ENCODE assay signal across 19 mouse cellular contexts in the genomic region with DNA sequence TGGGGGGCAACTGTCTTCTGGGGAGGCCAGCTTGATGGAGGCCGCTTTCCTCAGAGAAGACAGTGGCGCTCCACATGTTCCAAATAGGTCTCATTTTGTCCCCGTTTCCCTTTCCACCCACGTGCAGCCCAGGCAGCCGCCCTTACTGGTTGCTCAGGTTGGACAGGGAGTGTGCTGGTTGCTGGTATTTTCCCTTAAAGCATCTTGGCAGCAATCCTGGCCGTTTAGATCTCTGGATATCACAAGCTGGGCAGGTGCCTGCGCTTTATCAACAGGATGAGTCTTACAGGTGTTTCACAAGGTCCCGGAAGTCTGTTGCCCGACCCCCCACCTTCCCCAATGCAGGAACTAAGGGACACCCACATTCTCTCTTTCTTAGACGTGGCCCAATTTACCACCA. TPM values are rescaled to one million over a fixed set of nuclear protein-coding genes. Genes with fewer than 3 reads are reported as not detected.
DNase-seq lines count a peak whose midpoint lies in the region; ATAC-seq lines count a peak whose summit lies in the region.
"Had no signal": no experiment of that assay in that cellular context is flagged by ENCODE, and none has a peak within 500 bp of the region (broad histone marks: within the 10 kb centered on the region; RNA-seq: fewer than 3 reads in every experiment).

No protein-coding gene starts in this region.

- no peaks in the 10 kb centered on the region for H3K9me3 ChIP-seq in embryonic facial prominence, embryonic 14.5 days (ENCODE audit: control insufficient read depth, low read length)
- H3K9me3 ChIP-seq in embryonic facial prominence, embryonic 10.5 days: no peaks in the 10 kb centered on the region
- H3K9me3 ChIP-seq in embryonic facial prominence, embryonic 15.5 days (replicated peaks): no peaks in the 10 kb centered on the region
- H3K9me3 ChIP-seq: heart, embryonic 10.5 days; limb, embryonic 15.5 days; neural tube, embryonic 13.5 days had no signal

- H3K36me3 ChIP-seq in embryonic facial prominence, embryonic 14.5 days (ENCODE audit: control insufficient read depth, insufficient read depth, low read length): no peaks in the 10 kb centered on the region
- H3K36me3 ChIP-seq in embryonic facial prominence, embryonic 10.5 days (replicated peaks): no peaks in the 10 kb centered on the region
- H3K36me3 ChIP-seq in embryonic facial prominence, embryonic 15.5 days: no peaks in the 10 kb centered on the region
- H3K36me3 ChIP-seq: heart, embryonic 10.5 days; limb, embryonic 15.5 days; neural tube, embryonic 13.5 days had no signal

- H3K9ac ChIP-seq in embryonic facial prominence, embryonic 14.5 days (ENCODE audit: low read depth, low read length): no peak overlapping the region
- no peak overlapping the region for H3K9ac ChIP-seq in embryonic facial prominence, embryonic 15.5 days
- H3K9ac ChIP-seq: hindbrain, embryonic 14.5 days; limb, embryonic 15.5 days; neural tube, embryonic 13.5 days had no signal

- WGBS in embryonic facial prominence, embryonic 14.5 days: 64% methylated on average over 10 of the region's 10 CpGs
- 67% methylated on average over 10 of the region's 10 CpGs for WGBS in embryonic facial prominence, embryonic 10.5 days
- WGBS in embryonic facial prominence, embryonic 15.5 days: 57% methylated on average over 10 of the region's 10 CpGs

- intact Hi-C loops in left cerebral cortex, postnatal 25 days (cut with DNase I): no loop called here

- no peak overlapping the region for H3K4me2 ChIP-seq in embryonic facial prominence, embryonic 14.5 days (ENCODE audit: low read depth, low read length)
- no peak overlapping the region for H3K4me2 ChIP-seq in embryonic facial prominence, embryonic 15.5 days (replicated peaks)
- H3K4me2 ChIP-seq: hindbrain, embryonic 14.5 days; limb, embryonic 15.5 days; neural tube, embryonic 13.5 days had no signal

- no peak overlapping the region for H3K27ac ChIP-seq in embryonic facial prominence, embryonic 14.5 days (replicated peaks; ENCODE audit: low read depth, low read length)
- no peak overlapping the region for H3K27ac ChIP-seq in embryonic facial prominence, embryonic 10.5 days (replicated peaks)
- H3K27ac ChIP-seq in embryonic facial prominence, embryonic 15.5 days (replicated peaks): 0 out of 2 replicates have a peak overlapping the region, but pooled peaks have one; percentile 48
- H3K27ac ChIP-seq: heart, embryonic 10.5 days; hindbrain, embryonic 14.5 days; neural tube, embryonic 13.5 days had no signal

- H3K27me3 ChIP-seq in embryonic facial prominence, embryonic 14.5 days (replicated peaks; ENCODE audit: control insufficient read depth, insufficient read depth, low read length): peaks cover 45% of the 10 kb centered on the region
- peaks cover 96% of the 10 kb centered on the region for H3K27me3 ChIP-seq in embryonic facial prominence, embryonic 10.5 days (replicated peaks; ENCODE audit: low read depth, poor library complexity, severe bottlenecking)
- H3K27me3 ChIP-seq in embryonic facial prominence, embryonic 15.5 days: peaks cover 39% of the 10 kb centered on the region

- peaks cover 6% of the 10 kb centered on the region for H3K4me1 ChIP-seq in embryonic facial prominence, embryonic 14.5 days (ENCODE audit: control insufficient read depth, insufficient read depth, low read length)
- peaks cover 20% of the 10 kb centered on the region for H3K4me1 ChIP-seq in embryonic facial prominence, embryonic 10.5 days
- H3K4me1 ChIP-seq in embryonic facial prominence, embryonic 15.5 days: peaks cover 31% of the 10 kb centered on the region

- DNase-seq in embryonic facial prominence, embryonic 14.5 days (ENCODE audit: low spot score): peak; percentile 68
- DNase-seq in embryonic facial prominence, embryonic 10.5 days (ENCODE audit: low spot score): no peak
- peak; percentile 37 to 38 for DNase-seq in kidney, adult 8-10 months
- DNase-seq in kidney, postnatal 36 days: peak; percentile 49 to 58
- no peak for DNase-seq in ovary, postnatal 36 days (ENCODE audit: low spot score)
- no peak for DNase-seq in left cerebral cortex, postnatal 25 days (ENCODE audit: low spot score in 2 of 2)
- DNase-seq: adrenal gland, adult 2 months; cerebellum, adult 11 months; cerebellum, postnatal 25 days; gastrocnemius, postnatal 25 days; heart, postnatal 14 days; right cerebral cortex, postnatal 14 days; thymus, adult 2 months had no signal

- no peak overlapping the region for H3K4me3 ChIP-seq in embryonic facial prominence, embryonic 14.5 days (ENCODE audit: low read depth, low read length)
- no peak overlapping the region for H3K4me3 ChIP-seq in embryonic facial prominence, embryonic 10.5 days
- H3K4me3 ChIP-seq in embryonic facial prominence, embryonic 15.5 days (replicated peaks): no peak overlapping the region
- H3K4me3 ChIP-seq: heart, embryonic 10.5 days; limb, embryonic 15.5 days; neural tube, embryonic 13.5 days had no signal

- ATAC-seq in embryonic facial prominence, embryonic 14.5 days (ENCODE audit: low read depth): peak; percentile 51
- 0 out of 2 replicates have a peak, but pooled peaks have one; percentile 44 for ATAC-seq in embryonic facial prominence, embryonic 15.5 days (ENCODE audit: insufficient number of reproducible peaks, low FRiP score, low TSS enrichment, low read depth)
- no peak for ATAC-seq in erythroid progenitor cell, adult 5-6 weeks (replicated peaks; ENCODE audit: low FRiP score, poor library complexity, severe bottlenecking)

RNA-seq across cellular contexts. Expression of a gene that starts 2.0 kb away (rescaled TPM):
- polyA plus RNA-seq in embryonic facial prominence, embryonic 14.5 days (2014; fragmentation: Nextera tagmentation; extraction: Ambion mirVana): 4.4 and 6.3 TPM in 2 replicates
- 3.4 and 3.7 TPM in 2 replicates for polyA plus RNA-seq in embryonic facial prominence, embryonic 10.5 days (2016; fragmentation: Nextera tagmentation; extraction: Ambion mirVana)
- polyA plus RNA-seq in embryonic facial prominence, embryonic 15.5 days (2015; fragmentation: Nextera tagmentation; extraction: Ambion mirVana): 7.2 and 7.8 TPM in 2 replicates
- total RNA-seq in erythroid progenitor cell, adult 5-6 weeks (2015; ENCODE audit: low replicate concordance): 0.36 TPM in 1 of 2 replicates, not detected in the other
- total RNA-seq in erythroid progenitor cell, adult 5-6 weeks (2017; ENCODE audit: low replicate concordance): 0.51 TPM in 1 of 2 replicates, not detected in the other
- 10 to 100 TPM; 72.2 to 84.2 TPM for total RNA-seq in left cerebral cortex, postnatal 25 days (2021)

RNA-seq across cellular contexts. Expression of a gene that starts 31.1 kb away (rescaled TPM):
- 42.0 and 42.1 TPM in 2 replicates for polyA plus RNA-seq in embryonic facial prominence, embryonic 14.5 days (2014; fragmentation: Nextera tagmentation; extraction: Ambion mirVana)
- 49.4 and 57.3 TPM in 2 replicates for polyA plus RNA-seq in embryonic facial prominence, embryonic 10.5 days (2016; fragmentation: Nextera tagmentation; extraction: Ambion mirVana)
- 34.8 and 35.6 TPM in 2 replicates for polyA plus RNA-seq in embryonic facial prominence, embryonic 15.5 days (2015; fragmentation: Nextera tagmentation; extraction: Ambion mirVana)
- 131 and 152 TPM in 2 replicates for total RNA-seq in erythroid progenitor cell, adult 5-6 weeks (2015; ENCODE audit: low replicate concordance)
- 227 and 245 TPM in 2 replicates for total RNA-seq in erythroid progenitor cell, adult 5-6 weeks (2017; ENCODE audit: low replicate concordance)
- total RNA-seq in left cerebral cortex, postnatal 25 days (2021): 10 to 100 TPM; 43.4 to 45.7 TPM

Comparison
In these comparisons a context has a peak if more than half of its experiments do, and no peak if none do; other contexts are left out.
1. DNase-seq: peak in embryonic facial prominence, embryonic 14.5 days (single experiment), kidney, adult 8-10 months (2 of 2) and kidney, postnatal 36 days (2 of 2); none in embryonic facial prominence, embryonic 10.5 days (single experiment), ovary, postnatal 36 days (single experiment) and left cerebral cortex, postnatal 25 days (0 of 2).